Mouse (Mus musculus): ENCODE measurements at regions not wholly inside any gene's neighbourhood (a gene's known extent, or its start where the extent isn't known, plus 50 kb on each side); places are given as distances from the start of the nearest gene placed in this dataset.
A peak's percentile ranks its signal among the peaks of the same experiment; 100 is the strongest.
"Not testable (repeated sequence)": the region's sequence is repeated elsewhere in the genome, so short reads cannot be mapped to it uniquely, and the experiment has no call there.

GRCm38 (mm10) chr12:15122586-15123212 lies 694.0 kb downstream of the Trib2 start:
- DNase-seq (ENCODE audit: low spot score): no peak

DNA sequence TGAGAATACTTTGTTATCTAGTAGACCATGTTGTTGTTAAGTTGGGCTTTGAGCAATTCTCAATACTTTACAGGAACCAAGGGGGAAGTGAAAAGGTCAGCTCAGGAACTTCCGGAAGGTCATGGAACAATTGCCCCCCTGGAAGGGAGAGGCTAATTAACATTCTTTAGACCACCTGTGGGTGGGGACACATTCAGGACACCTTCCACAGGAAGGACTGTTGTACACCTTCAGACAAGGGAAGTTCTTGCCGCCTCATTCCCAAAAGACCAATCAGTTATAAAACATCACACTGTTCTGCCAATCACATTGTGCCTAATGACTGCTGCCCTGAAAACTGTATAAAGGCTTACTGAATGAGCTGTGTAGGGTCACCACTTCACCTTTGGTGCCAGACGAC lies 701.2 kb downstream of the Trib2 start:
- DNase-seq (ENCODE audit: low spot score): no peak

DNA sequence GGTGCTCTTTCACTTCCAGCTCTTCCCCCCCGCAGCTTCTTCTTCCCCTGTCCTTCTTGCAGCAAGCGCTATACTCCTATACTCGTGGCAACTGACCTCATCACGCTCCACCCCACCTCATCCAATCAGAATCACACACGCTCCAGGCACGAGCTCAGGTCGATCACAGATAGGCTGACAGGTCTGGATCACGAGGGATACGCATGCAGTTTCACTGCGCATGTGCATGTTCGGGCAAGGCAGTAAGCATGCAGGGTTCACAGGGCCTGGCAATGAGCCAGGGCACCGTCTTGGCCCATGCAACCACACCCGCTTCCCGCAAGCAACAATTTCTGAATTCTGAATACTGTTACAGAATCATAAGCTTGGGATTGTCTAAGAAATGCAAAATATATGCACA lies 701.9 kb downstream of the Trib2 start:
- no peak for DNase-seq (ENCODE audit: low spot score)

DNA sequence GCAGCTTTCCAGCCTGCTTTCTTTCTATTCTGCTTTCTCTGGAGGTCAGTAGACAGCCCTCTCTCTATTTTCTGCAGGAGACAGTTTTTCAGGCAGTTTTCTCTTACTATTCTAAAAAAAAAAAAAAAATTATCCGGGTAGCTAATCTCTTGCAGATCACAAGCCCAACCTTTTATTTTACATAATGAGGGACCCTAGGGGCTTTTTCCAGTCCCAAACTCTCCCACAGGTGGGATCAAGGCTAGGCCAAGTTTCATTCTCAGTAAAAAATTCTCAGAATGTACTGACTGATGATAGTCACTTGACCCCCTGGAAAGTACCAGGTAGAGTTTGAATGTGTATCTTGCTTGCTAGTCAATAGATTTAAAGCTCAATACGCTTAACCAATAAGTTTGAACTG lies 705.7 kb downstream of the Trib2 start:
- no peak for DNase-seq (ENCODE audit: low spot score)

DNA sequence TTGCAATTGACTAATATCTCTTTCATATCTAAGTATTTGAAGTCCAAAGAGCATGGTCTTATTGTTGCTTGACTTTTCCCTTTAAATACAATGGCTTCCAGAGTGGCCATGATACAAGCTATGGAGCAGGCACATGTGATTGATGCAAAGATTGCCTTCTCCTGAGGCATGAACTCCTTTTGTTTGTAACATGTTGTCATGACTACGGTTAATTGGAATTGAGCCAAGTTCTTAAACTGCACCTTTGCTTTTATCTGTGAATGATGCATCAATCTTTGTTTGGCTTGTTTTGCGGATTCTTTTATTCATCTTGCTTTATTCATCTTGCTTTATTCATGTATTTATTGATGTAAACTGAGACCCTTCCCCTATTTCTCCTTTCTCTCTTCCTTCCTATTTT lies 711.8 kb downstream of the Trib2 start:
- peak; percentile 10 for DNase-seq (ENCODE audit: low spot score)

GRCm38 (mm10) chr12:15078615-15079014 lies 738.1 kb downstream of the Trib2 start:
- peak; percentile 71 for DNase-seq (ENCODE audit: low spot score)

GRCm38 (mm10) chr12:15064351-15064750 lies 752.4 kb downstream of the Trib2 start:
- no peak for DNase-seq (ENCODE audit: low spot score)

- DNase-seq (ENCODE audit: low spot score): no peak
Measured at GRCm38 (mm10) chr12:15051387-15051786, 765.3 kb downstream of the Trib2 start.

DNA sequence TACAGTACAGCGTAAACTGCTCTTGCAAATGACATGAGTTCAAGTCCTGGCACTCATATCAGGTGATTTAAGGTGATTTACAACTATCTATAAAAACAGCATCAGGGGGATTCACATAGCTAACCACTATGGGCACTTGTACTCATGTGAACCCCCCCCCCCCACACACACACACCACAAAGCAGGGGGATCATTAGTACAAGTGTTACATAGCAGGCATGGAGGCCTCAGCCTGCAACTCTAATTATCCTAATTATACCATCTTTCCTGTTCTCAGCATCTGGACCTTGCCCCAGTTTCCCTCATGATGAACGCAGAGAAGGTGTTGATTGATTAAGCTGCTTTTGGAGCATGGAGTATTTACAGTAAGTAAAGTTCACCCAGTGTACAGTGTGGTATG lies 773.5 kb downstream of the Trib2 start:
- no peak for DNase-seq (ENCODE audit: low spot score)

- no peak for DNase-seq (ENCODE audit: low spot score)
Measured at GRCm38 (mm10) chr12:15011091-15011490, 805.6 kb downstream of the Trib2 start.

GRCm38 (mm10) chr12:15002401-15002800 lies 814.3 kb downstream of the Trib2 start:
- not testable (repeated sequence) for DNase-seq (ENCODE audit: low spot score)

All from embryo, embryonic 10.5 days (tissue).